Mouse (Mus musculus) gastrocnemius, postnatal 25 days (tissue): Measurements from ENCODE around the gene Tesk2. TPM values are rescaled to one million over a fixed set of nuclear protein-coding genes. Genes with fewer than 3 reads are reported as not detected.
"Not testable (repeated sequence)": the region's sequence is repeated elsewhere in the genome, so short reads cannot be mapped to it uniquely, and the experiment has no call there.

Experiments used
- DNase-seq: peaks from one replicate; pipeline ENCODE4 v3.0.0; 2022
- long read RNA-seq, 2 experiments: library from polyadenylated mRNA; stranded (forward); transcript quantifications; one replicate each; pipeline ENCODE4 v2.0.0; 2021
- total RNA-seq, 2 experiments: library from RNA; stranded (reverse); gene quantifications; 1 replicate in 1 of 2; 2 replicates in 1 of 2; pipeline ENCODE4 v1.2.3; 2021

Gene Tesk2
- total RNA-seq = 1 to 10 TPM; 1.3 to 1.5 TPM
- long read RNA-seq, experiment 1, partial matches to known transcripts = 0 of 1 reads
- long read RNA-seq, experiment 1, other reads (novel, unspliced or antisense) = 1 of 1 reads
- long read RNA-seq, experiment 2 = 0 reads

- DNase-seq = peak; percentile 94
These were observed at the start of gene Tesk2 for GRCm38 (mm10) chr4:116720343-116721097. TSS of gene Tesk2 (plus strand) at chr4:116720948.

GRCm38 (mm10) chr4:116672785-116673184 is 48.0 kb upstream of the Tesk2 start:
- no peak for DNase-seq

- not testable (repeated sequence) for DNase-seq
These were observed 46.0 kb upstream of the Tesk2 start for GRCm38 (mm10) chr4:116674761-116675160.

GRCm38 (mm10) chr4:116676027-116676426 is 44.7 kb upstream of the Tesk2 start:
- DNase-seq = no peak

- no peak for DNase-seq
These were observed 42.9 kb upstream of the Tesk2 start for GRCm38 (mm10) chr4:116677808-116678207.

GRCm38 (mm10) chr4:116679141-116679540 is 41.6 kb upstream of the Tesk2 start:
- no peak for DNase-seq

- DNase-seq = not testable (repeated sequence)
These were observed 40.2 kb upstream of the Tesk2 start for GRCm38 (mm10) chr4:116680521-116680920.

GRCm38 (mm10) chr4:116683957-116684356 is 36.8 kb upstream of the Tesk2 start:
- DNase-seq = no peak

- no peak for DNase-seq
These were observed 36.1 kb upstream of the Tesk2 start for GRCm38 (mm10) chr4:116684665-116685064.

GRCm38 (mm10) chr4:116685402-116686061 is 35.2 kb upstream of the Tesk2 start, which contains the start of gene Prdx1:
TSS of gene Prdx1 (plus strand) at chr4:116685544.
- DNase-seq = peak; percentile 93

GRCm38 (mm10) chr4:116687041-116687440 is 33.7 kb upstream of the Tesk2 start:
- DNase-seq = no peak

- no peak for DNase-seq
These were observed 31.4 kb upstream of the Tesk2 start for GRCm38 (mm10) chr4:116689309-116689876.

- DNase-seq = no peak
These were observed 28.6 kb upstream of the Tesk2 start for GRCm38 (mm10) chr4:116692146-116692545.

- DNase-seq = no peak
These were observed 27.0 kb upstream of the Tesk2 start for GRCm38 (mm10) chr4:116693785-116694184.

- no peak for DNase-seq
These were observed 21.9 kb upstream of the Tesk2 start for GRCm38 (mm10) chr4:116698693-116699342.

- DNase-seq = no peak
These were observed 19.8 kb upstream of the Tesk2 start for GRCm38 (mm10) chr4:116700964-116701363.

GRCm38 (mm10) chr4:116703804-116704203 is 16.9 kb upstream of the Tesk2 start:
- peak; percentile 27 for DNase-seq

GRCm38 (mm10) chr4:116707666-116708065 is 13.1 kb upstream of the Tesk2 start:
- no peak for DNase-seq

- DNase-seq = peak; percentile 93
These were observed 12.5 kb upstream of the Tesk2 start, which contains the start of the genes Mmachc and Ccdc163 for GRCm38 (mm10) chr4:116708201-116708764. TSS of gene Mmachc (minus strand) at chr4:116708406. TSS of gene Ccdc163 (plus strand) at chr4:116708509.

- DNase-seq = no peak
These were observed 11.9 kb upstream of the Tesk2 start for GRCm38 (mm10) chr4:116708791-116709390.

GRCm38 (mm10) chr4:116710154-116710553 is 10.6 kb upstream of the Tesk2 start:
- no peak for DNase-seq
